Mouse (Mus musculus): ENCODE data around the gene Trpm3.

The Trpm3 gene

GRCm38 (mm10) chr19:23037499-23037898, 898.7 kb downstream of the Trpm3 start:
- no peak for DNase-seq (ENCODE audit: low read depth)

- no peak for DNase-seq (ENCODE audit: low read depth)
These were observed 899.5 kb downstream of the Trpm3 start for GRCm38 (mm10) chr19:23038321-23038720.

- DNase-seq (ENCODE audit: low read depth), result no peak
These were observed 902.8 kb downstream of the Trpm3 start for GRCm38 (mm10) chr19:23041483-23042167.

- no peak for DNase-seq (ENCODE audit: low read depth)
These were observed 903.4 kb downstream of the Trpm3 start for GRCm38 (mm10) chr19:23042168-23042733.

DNA sequence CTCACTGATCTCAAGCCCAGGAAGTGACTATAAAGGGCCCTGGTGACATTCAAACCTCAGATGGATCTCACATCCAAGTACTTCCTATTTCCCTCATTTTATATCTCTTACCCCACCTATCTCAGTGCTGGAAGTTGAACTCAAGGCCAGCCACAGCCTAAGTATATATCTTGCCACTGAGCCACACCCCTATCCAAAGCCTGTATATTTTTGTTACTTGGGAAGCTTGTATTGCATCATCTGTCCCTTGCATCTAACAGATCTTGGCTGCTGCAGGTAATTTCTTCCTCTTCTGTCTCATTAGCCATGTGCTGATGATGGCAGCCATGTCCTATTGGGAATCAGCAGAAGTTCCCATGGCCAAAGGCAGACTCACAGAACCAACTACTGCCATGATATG, 904.9 kb downstream of the Trpm3 start:
- DNase-seq (ENCODE audit: low read depth), result no peak
